Mouse (Mus musculus): ENCODE measurements around the gene Stat5b.

Gene Stat5b

GRCm38 (mm10) chr11:100840866-100841265 lies 9.7 kb downstream of the Stat5b start:
- DNase-seq (ENCODE audit: low spot score): no peak

DNA sequence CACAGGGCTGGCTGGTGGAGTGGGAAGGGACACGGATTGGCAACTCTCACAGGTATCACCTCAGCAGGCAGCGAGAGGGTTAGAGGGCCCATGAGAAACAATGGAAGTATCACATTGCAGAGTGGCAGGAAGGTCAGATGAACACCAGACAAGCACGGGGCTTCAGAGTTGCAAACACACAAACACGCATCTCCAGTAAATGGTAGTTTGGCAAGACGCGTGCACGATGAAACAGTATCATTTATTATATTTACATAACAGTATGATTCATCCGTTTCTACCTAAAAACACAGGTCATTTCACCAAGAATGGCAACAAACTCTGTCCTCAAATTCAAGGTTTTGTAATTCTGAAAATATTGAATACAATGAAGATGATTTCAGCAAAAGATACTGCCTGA lies 11.0 kb downstream of the Stat5b start:
- DNase-seq (ENCODE audit: low spot score): no peak

GRCm38 (mm10) chr11:100838894-100839293 lies 11.6 kb downstream of the Stat5b start:
- DNase-seq (ENCODE audit: low spot score): no peak

DNA sequence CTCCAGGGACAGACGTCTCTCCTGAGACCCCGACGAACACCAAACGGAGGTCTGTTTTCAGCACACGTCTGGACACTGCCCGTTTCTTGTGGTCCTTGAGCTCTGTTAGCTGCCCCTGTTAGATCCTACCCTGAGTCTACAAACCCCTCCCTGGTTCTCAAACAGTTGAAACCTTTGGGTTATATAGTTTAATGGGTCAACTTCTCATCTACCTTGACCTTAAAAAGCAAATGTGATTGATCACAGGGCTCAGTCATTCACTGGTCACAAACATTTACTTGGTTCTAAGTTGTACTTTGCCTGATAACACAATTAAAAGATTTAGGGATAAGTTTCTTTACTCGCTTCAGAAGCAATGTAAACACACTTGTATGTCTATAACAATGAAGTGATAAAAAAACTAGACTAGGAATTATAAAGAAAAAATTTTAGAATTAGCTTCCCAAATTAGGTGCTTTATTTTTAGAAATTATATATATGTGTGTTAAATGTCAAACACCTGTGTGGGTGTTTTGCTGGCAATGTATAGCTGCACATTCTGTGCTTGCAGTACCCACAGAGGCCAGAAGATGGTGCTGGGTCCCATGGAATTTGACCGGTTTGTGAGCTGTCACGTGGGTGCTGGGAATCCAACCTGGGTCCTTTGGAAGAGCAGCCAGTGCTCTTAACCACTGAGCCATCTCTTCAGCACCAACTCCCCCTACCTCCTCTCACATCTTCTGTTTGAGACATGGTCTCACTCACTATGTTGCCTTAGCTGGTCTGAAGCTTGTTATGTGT lies 13.4 kb downstream of the Stat5b start:
- no peak for DNase-seq (ENCODE audit: low spot score)

GRCm38 (mm10) chr11:100833466-100833865 lies 17.1 kb downstream of the Stat5b start:
- DNase-seq (ENCODE audit: low spot score): no peak

DNA sequence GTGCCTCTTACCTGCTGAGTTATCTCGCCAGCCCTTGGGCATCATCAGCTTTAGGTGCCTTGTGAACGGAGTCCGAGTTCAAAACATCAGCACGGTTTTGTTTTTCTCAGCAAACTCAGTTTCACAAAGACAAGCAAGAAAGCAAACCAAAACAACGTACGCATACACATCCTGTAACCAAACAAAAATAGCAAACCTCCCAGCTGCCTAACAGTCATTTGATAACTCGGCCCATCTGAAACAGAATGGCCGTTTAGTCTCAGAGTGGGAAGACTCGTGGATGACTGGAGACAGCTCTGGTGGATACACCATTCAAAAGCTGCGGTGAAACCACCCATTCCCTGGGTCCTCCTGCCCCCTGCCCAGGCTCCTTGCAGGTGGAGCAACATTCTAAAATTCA lies 19.1 kb downstream of the Stat5b start:
- no peak for DNase-seq (ENCODE audit: low spot score)

DNA sequence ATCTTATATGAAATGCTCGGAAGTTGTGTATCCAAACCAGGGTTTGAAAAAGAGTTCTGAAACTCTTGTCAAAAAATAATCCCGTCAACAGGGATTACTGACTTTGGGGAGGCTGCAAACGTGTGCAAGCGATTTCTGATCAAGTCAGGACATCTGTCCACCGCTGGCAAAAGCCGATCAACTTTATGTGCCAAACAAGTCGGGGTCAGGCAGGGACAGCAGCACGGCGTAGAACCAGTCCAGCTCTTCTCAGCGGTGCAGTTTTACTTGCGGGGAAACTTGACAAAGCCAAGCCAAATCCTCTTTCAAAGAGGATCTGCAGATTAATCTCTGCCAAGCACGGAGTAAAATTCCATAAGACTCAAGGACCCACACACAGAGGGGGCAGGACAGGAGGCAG lies 20.8 kb downstream of the Stat5b start:
- no peak for DNase-seq (ENCODE audit: low spot score)

DNA sequence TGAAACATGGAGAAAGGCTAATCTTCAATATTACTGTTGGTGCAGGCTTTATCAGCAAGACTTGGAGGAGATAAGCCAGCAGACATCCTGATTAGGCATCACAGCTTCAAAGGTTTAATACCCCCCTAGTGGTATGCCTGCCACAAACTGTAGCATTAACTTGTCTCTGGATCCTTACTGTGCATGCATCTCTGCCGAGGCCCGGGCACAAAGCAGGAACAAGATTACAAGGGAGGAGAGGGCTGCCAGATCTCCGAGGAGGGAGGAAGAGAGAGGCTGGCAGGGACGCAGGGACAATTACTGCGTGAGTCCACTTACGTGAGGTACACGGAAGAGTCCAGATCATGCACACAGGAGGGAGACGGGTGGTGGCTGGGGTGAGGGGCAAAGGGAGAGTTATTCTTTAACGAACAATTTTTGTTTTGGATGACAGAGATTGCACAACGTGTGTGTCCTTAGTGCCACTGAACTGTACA lies 21.8 kb downstream of the Stat5b start:
- no peak for DNase-seq (ENCODE audit: low spot score)

GRCm38 (mm10) chr11:100826161-100826866 lies 24.2 kb downstream of the Stat5b start:
- no peak for DNase-seq (ENCODE audit: low spot score)

DNA sequence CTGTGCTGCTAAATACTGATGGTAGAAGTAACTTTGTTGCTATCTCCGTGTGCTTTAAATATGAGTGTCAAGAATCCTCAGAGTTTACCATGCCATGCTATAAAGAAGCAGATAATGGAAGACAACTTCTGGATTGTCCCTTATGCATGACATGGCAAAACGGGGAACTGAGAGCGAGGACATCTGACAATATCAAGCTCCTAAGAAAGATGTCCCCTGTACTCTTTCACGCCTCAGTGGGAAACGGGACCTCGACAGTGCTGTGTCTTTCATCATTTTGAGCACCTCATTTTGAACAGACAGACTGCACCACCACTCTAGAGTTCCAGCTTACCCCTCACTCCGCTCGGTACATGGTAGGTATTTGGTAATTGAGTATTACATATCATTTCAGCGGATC lies 25.1 kb downstream of the Stat5b start:
- DNase-seq (ENCODE audit: low spot score): no peak

DNA sequence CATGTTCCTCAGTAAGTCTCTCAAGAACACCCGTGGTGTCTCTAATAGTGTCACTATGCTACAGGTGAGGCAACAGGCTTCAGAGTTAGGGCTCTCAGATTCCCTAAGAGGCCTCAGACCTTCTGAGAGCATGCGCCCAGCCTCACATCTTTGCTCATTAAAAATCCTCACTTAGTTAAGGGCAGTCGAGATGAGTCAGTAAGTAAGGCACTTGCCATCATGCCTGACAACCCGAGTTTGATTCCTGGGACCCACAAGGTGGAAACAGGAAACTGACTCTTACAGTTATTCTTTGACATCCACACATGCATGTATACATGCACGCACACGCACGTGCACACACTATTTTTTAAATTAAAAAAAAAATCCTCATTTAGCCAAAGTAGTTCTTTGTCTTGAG lies 26.0 kb downstream of the Stat5b start:
- no peak for DNase-seq (ENCODE audit: low spot score)

GRCm38 (mm10) chr11:100823543-100824313 lies 26.8 kb downstream of the Stat5b start:
- no peak for DNase-seq (ENCODE audit: low spot score)

- no peak for DNase-seq (ENCODE audit: low spot score)
Measured at GRCm38 (mm10) chr11:100822365-100822764, 28.2 kb downstream of the Stat5b start.

DNA sequence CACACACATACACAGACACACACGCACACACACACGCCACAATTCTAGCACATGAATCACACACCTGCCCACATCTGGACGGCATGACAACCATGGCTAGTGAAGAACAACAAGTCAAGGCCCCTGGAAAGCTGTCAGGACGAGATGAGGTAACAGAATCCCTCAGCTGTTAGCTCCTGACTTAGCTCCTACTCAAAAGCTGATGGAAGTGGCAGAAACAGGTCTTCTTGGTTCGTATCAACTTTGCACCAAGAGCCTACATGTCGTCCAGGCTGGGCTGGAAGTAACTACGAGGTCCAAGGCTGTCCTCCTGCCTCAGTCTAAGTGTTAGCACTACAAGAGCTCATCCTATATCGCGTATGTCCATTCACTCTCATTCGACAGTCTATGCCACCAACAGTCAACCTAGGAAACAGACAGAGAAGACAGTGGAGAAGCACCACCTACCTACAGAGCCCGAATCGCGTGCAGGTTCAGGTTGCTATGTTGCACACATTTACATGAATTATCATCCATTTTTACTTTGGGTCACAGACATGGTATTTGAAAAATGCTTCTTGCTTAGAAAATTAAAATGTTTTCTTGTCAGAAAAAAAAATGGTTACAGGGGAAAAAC lies 28.8 kb downstream of the Stat5b start:
- DNase-seq (ENCODE audit: low spot score): no peak

DNA sequence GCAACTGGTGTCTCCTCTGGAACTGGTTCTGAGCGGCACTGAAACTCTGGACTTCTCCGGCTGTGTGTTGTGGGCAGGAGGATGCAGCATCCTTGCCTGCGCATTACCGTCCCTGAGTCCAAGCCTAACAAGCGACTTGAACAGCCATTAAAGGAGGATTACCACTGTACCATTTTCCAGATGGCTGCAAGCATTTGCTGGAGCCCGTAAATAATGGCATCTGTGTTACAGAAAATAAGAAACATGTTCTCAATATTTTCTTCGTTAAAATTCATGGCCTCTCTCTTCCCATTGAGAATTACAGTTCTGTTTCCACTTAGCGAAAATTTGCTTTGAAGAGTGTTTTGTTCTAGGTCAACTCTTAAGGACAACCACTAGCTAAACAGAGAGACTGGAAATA lies 30.5 kb downstream of the Stat5b start:
- no peak for DNase-seq (ENCODE audit: low spot score)

DNA sequence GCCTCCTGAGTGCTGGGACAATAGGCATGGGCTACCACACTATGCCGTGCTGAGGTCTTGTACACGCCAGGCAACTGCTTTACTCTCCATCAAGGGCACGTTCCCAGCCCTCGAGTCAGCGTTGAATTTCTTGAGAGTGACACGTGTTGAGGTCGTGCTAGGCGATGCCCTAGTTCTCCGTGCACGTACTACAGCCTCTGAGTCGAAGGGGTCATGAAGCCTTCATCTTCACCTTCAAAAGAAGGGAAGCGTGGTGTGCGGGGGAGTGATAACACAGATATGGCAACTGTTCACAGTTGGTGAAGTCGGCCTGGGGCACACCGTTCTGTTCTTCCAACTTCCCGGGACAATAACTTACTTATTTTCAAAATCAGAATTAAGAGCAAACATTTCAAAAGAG lies 30.9 kb downstream of the Stat5b start:
- DNase-seq (ENCODE audit: low spot score): no peak

- no peak for DNase-seq (ENCODE audit: low spot score)
Measured at GRCm38 (mm10) chr11:100819048-100819447, 31.5 kb downstream of the Stat5b start.

DNA sequence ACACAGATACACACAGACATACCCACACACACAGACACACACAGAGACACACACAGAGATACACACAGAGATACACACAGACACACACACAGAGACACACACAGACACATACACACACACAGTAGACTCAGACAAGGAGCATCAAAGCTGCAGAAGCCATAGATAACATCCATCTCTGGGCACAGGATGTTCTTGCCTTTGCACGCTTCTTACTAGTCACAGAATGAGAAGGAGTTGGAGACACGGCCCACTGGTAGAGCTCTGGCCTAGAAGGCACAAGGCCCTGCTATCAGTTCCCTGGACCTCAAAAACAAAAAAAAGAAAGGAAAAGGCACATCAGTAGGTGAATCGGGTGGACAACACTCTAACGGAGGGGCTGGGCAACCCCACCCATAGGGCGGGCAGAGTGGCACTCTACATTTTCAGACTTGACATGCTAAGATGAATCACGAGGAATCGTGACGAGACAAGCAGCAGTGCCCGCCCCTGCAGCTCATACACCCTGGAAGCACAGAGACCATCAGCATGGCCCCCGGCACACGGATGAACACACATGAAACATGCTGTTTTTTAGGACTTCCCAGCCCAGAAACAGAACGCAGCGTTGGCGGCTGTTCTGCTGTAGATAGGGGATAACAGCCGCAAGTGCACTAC lies 32.0 kb downstream of the Stat5b start:
- no peak for DNase-seq (ENCODE audit: low spot score)

- DNase-seq (ENCODE audit: low spot score): no peak
Measured at GRCm38 (mm10) chr11:100817311-100817710, 33.2 kb downstream of the Stat5b start.

DNA sequence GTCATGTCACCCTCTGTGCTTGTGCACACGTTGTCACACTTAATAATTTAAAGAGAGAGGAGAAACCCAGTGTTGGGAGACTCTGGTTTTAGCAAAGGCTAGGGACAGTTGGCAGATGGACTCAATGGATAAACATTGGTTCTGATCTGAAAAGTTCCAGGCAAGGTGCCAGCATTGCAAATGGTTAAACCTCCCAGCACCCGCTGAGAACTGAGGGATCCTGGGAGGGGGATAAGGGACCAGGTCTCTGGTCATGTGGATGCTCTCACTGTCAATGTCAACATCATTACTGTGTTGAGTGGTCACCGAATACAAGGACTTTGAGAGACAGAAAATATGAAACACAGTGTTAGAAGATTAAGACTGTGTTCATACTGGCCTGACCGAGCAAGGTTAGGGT lies 33.7 kb downstream of the Stat5b start:
- no peak for DNase-seq (ENCODE audit: low spot score)

GRCm38 (mm10) chr11:100816342-100816741 lies 34.2 kb downstream of the Stat5b start:
- DNase-seq (ENCODE audit: low spot score): no peak

- DNase-seq (ENCODE audit: low spot score): peak; percentile 50
Measured at GRCm38 (mm10) chr11:100814498-100814897, 36.0 kb downstream of the Stat5b start.
